Mouse (Mus musculus) ES-E14 (cell line): ENCODE results near the gene Slpi. TPM values are rescaled to one million over a fixed set of nuclear protein-coding genes. Genes with fewer than 3 reads are reported as not detected.

Experiments
- DNase-seq: peaks from one replicate; pipeline ENCODE4 v3.0.0-alpha.2; 2013; ENCODE audit warnings: low read depth, low spot score
- H3K27ac ChIP-seq: 2 replicates; pipeline ENCODE4 v1.5.1; 2012; ENCODE audit warnings: low read depth, mild to moderate bottlenecking, low read length, moderate library complexity, mixed read lengths; ENCODE audit not compliant: poor library complexity, insufficient read depth, severe bottlenecking
- H3K36me3 ChIP-seq: 2 replicates; pipeline ENCODE4 v1.6.1; 2012; ENCODE audit warnings: mild to moderate bottlenecking, low read length, moderate library complexity, mixed read lengths; ENCODE audit not compliant: control insufficient read depth, poor library complexity, insufficient read depth, severe bottlenecking
- H3K4me1 ChIP-seq, 2 experiments: fragments of 150-350 bp in 1 of 2; sonication (generic) in 1 of 2; 2 replicates each; pipeline ENCODE4 v1.6.1; 2012; ENCODE audit warnings: low read length in 2 of 2, mild to moderate bottlenecking in 1 of 2, mixed read lengths in 1 of 2; ENCODE audit not compliant: control insufficient read depth in 2 of 2, insufficient read depth in 2 of 2, poor library complexity in 1 of 2
- H3K4me3 ChIP-seq, 2 experiments: fragments of 150-350 bp in 1 of 2; sonication (generic) in 1 of 2; 2 replicates each; pipeline ENCODE4 v1.5.1; 2012; ENCODE audit warnings: low read length in 2 of 2, low read depth in 1 of 2, mild to moderate bottlenecking in 1 of 2, mixed read lengths in 1 of 2; ENCODE audit not compliant: insufficient read depth in 1 of 2, poor library complexity in 1 of 2, severe bottlenecking in 1 of 2
- H3K9ac ChIP-seq: 2 replicates; pipeline ENCODE4 v1.6.1; 2012; ENCODE audit warnings: low read depth, mild to moderate bottlenecking, low read length, mixed read lengths; ENCODE audit not compliant: poor library complexity, insufficient read depth, severe bottlenecking
- H3K9me3 ChIP-seq: fragments of 150-350 bp; sonication (generic); 2 replicates; pipeline ENCODE4 v1.6.1; 2012; ENCODE audit warnings: low read depth, mild to moderate bottlenecking, low read length; ENCODE audit not compliant: control insufficient read depth, insufficient read depth
- CHD2 ChIP-seq: IDR thresholded peaks from 2 replicates; pipeline ENCODE4 v1.6.1; 2014; ENCODE audit warnings: mild to moderate bottlenecking, low read depth, low read length, inconsistent platforms
- HCFC1 ChIP-seq: IDR thresholded peaks from 2 replicates; pipeline ENCODE4 v1.6.1; 2012; ENCODE audit warnings: low read length, inconsistent platforms, borderline replicate concordance; ENCODE audit not compliant: insufficient read depth
- MAFK ChIP-seq: IDR thresholded peaks from 2 replicates; pipeline ENCODE4 v1.6.1; 2014; ENCODE audit warnings: mild to moderate bottlenecking, low read depth, low read length, inconsistent platforms; ENCODE audit not compliant: insufficient read depth
- ZC3H11A ChIP-seq: IDR thresholded peaks from 2 replicates; pipeline ENCODE4 v1.6.1; 2012; ENCODE audit warnings: low read depth, mild to moderate bottlenecking, inconsistent platforms, low read length, borderline replicate concordance
- ZNF384 ChIP-seq: IDR thresholded peaks from 2 replicates; pipeline ENCODE4 v1.6.1; 2012; ENCODE audit warnings: low read depth, low read length, inconsistent platforms
- in situ Hi-C, 2 experiments: fragments of 600-800 bp; cut with MboI; formaldehyde crosslinking; loops; one replicate each; pipeline ENCODE4 v1.15.1; 2025; ENCODE audit warnings: low sequenced_read_pairs in 2 of 2, inconsistent platforms in 1 of 2; ENCODE audit not compliant: unreplicated experiment in 2 of 2
- total RNA-seq: library from RNA; depleted of rRNA; stranded (reverse); fragments of 300-350 nt; gene quantifications from 2 replicates; pipeline ENCODE4 v1.2.3, GENCODE M21; 2012; rRNA removed

The Slpi gene
- total RNA-seq, result not detected in 2 replicates

DNA sequence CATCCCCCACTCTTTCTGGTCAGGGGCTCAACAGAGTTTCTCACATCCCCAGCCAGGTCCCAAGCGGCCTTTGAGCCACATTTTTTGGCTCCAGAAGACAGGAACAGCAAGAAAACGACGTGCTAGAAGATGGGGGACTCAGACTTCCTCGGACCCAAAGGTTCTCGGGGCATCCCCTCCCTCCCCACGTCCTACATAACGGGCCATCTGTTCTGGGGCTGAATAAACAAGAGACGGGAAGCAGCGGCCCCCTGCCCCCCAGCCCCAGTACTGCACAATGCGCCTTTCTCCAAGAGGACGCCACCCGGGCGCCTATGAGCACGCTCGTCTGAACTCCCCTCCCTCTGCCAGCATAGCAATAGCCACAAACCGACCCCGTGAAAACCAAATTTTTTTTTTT lies at the start of gene Slpi:
Gene Slpi, minus strand, starts transcription at position 76 of the 400 bp plus-strand sequence.
- in situ Hi-C loops, result no loop called here
- no peaks in the 10 kb centered on the region for H3K36me3 ChIP-seq
- DNase-seq, result no peak
- H3K4me3 ChIP-seq, result peak within 1 kb of the TSS; percentile 66 to 69
- H3K27ac ChIP-seq, result no peak within 1 kb of the TSS
- TF ChIP-seq ZNF384 (0 out of 2 replicates have a peak, but pooled peaks have one; percentile 29), HCFC1 (no peak), MAFK (no peak), ZC3H11A (no peak), CHD2 (no peak)
- peak within 1 kb of the TSS; percentile 48; the same call in 1 of the 2 replicates for H3K9ac ChIP-seq
- no peaks in the 10 kb centered on the region for H3K9me3 ChIP-seq
- peaks cover 0 to 2% of the 10 kb centered on the region in 2 experiments; a peak in 1 of 4 replicates for H3K4me1 ChIP-seq

DNA sequence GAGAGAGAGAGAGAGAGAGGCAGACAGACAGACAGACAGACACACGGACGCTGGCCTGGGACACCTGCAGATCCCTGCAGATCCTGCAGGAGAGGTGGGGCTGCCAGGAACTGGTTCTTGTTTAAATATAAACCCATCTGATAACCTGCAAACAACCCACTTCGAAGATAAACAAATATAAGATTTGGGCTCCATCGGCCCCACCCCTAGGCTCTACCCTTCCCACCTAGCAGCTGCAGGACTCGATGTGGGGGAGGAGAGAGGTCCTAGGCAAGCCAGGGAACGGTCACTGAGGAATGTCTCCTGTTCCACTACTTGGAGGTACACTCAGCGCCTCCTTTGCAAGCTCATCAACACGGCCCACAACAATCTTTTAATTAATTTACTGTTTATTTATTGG lies 49.4 kb upstream of the Slpi start:
- Histone ChIP-seq H3K9me3 (no peaks in the 10 kb centered on the region), H3K36me3 (peaks cover 5% of the 10 kb centered on the region; the same call in 1 of the 2 replicates), H3K4me1 (peaks cover 2 to 66% of the 10 kb centered on the region in 2 experiments; a peak in 3 of 4 replicates), H3K27ac (no peak overlapping the region), H3K9ac (no peak overlapping the region), H3K4me3 (no peak overlapping the region)
- in situ Hi-C loops, result no loop called here
- TF ChIP-seq MAFK (no peak), CHD2 (no peak), ZNF384 (no peak), HCFC1 (no peak), ZC3H11A (no peak)
- DNase-seq, result no peak

DNA sequence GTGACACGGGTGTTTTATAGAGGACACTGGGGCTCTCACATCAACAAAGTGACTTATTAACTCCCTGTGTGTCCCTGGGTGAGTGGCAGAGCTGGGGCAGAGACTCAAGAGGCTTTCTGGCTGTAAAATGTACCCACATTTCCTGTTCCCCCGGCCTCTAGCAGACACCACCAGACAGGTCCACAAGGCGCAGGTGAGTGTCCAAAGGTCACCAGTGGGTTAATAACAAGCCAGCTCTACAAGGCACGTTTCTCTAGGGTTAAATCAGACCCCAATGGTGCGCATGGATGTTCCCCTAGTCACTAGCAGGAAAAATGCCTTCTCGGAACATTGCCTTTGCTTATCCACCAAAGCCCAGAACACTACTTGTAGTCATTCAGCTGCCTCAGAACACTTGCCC lies 48.8 kb upstream of the Slpi start:
- no peak for TF ChIP-seq ZC3H11A
- no peak for TF ChIP-seq MAFK
- TF ChIP-seq CHD2, result no peak
- no peak for TF ChIP-seq HCFC1
- no peak for TF ChIP-seq ZNF384
- Histone ChIP-seq H3K36me3 (peaks cover 5% of the 10 kb centered on the region; the same call in 1 of the 2 replicates), H3K27ac (no peak overlapping the region), H3K4me1 (peaks cover 2 to 71% of the 10 kb centered on the region in 2 experiments; a peak in 3 of 4 replicates), H3K4me3 (no peak overlapping the region), H3K9ac (no peak overlapping the region), H3K9me3 (no peaks in the 10 kb centered on the region)
- in situ Hi-C loops, result no loop called here
- DNase-seq, result no peak

DNA sequence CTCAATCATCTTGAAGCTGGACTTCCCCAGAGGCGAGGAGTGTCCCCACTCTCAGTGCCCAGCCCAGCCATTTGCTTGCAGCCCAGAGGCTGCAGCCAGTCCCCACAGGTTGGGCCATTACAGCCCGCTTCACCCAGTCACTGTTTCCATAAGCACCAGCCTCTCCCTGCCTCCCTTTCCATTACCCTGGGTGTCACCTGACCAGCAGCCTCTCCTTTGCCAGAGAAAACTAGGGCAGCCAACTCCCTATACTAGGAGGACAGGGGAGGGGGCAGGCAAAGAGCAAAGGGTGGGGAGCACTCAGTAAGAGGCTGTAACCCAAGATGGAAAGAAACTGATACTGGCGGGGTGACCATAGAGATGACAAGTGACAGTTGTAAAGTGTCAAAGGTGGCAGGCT lies 48.1 kb upstream of the Slpi start:
- DNase-seq, result no peak
- TF ChIP-seq ZNF384 (no peak), CHD2 (no peak), MAFK (no peak)
- Histone ChIP-seq H3K9me3 (no peaks in the 10 kb centered on the region), H3K36me3 (peaks cover 5% of the 10 kb centered on the region; the same call in 1 of the 2 replicates), H3K9ac (no peak overlapping the region), H3K4me1 (peaks cover 4 to 77% of the 10 kb centered on the region in 2 experiments), H3K27ac (no peak overlapping the region; the same call in 1 of the 2 replicates), H3K4me3 (no peak overlapping the region)
- in situ Hi-C loops, result no loop called here
